Mouse (Mus musculus) testis, postnatal 10 days (tissue): Measurements from ENCODE around the gene Zbtb38.

Experiments used
- DNase-seq: peaks from one replicate; pipeline ENCODE4 v3.0.0; 2021; ENCODE audit warnings: low spot score

The Zbtb38 gene

GRCm38 (mm10) chr9:96638508-96638907, 114.1 kb downstream of the Zbtb38 start:
- DNase-seq = no peak

- no peak for DNase-seq
Measured at GRCm38 (mm10) chr9:96637157-96637548, 115.5 kb downstream of the Zbtb38 start.

- no peak for DNase-seq
Measured at GRCm38 (mm10) chr9:96636423-96637156, 116.0 kb downstream of the Zbtb38 start.

- DNase-seq = no peak
Measured at GRCm38 (mm10) chr9:96635899-96636298, 116.7 kb downstream of the Zbtb38 start.

- no peak for DNase-seq
Measured at GRCm38 (mm10) chr9:96635176-96635575, 117.5 kb downstream of the Zbtb38 start.

GRCm38 (mm10) chr9:96633771-96634170, 118.9 kb downstream of the Zbtb38 start:
- no peak for DNase-seq
